Mouse (Mus musculus): ENCODE measurements around the gene Gm1673.
"Not testable (repeated sequence)": the region's sequence is repeated elsewhere in the genome, so short reads cannot be mapped to it uniquely, and the experiment has no call there.

Gm1673 gene

DNA sequence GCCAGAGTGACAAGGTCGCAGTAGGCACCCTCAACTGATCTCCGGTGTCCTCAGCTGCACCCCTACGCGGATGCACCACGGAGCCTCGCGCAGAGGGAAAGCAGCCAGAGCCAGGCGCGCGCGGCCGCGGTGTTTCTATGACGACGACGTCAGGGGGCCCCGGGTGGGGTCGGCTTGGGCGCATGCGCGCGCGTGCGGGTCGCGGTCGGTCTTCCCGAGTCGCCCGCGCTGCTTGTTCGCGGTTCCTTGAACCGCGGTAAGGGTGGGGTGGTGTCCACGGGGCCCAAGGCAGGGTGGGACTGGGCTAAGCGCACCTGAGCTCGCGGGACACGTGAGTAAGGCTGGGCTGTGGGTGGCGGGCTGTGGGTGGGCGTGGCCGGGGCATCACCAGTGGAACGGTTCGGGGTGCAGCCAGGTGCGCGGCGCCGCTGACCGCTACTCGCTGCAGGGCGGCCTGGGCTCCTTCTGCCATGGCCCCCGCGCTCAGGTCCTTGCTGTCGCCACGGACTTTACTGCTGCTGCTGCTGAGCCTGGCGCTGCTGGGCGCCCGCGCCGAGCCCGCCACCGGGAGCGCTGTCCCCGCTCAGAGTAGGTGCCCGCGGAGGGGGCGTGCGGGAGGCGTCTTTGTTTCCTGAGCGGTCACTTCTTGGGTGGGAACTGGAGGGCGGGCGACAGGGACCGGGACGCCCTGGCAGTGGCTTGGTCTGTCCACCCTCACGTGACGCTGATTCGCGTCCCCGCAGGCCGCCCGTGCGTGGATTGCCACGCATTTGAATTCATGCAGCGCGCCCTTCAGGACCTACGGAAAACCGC, at the start of gene Gm1673:
Gene Gm1673 (plus strand): TSS at position 125 of the 813 bp plus-strand sequence.
- ATAC-seq (ENCODE audit: insufficient number of reproducible peaks, low FRiP score, low TSS enrichment), result peak; percentile 81

GRCm38 (mm10) chr5:33934081-33934480, 49.2 kb upstream of the Gm1673 start:
- ATAC-seq (ENCODE audit: insufficient number of reproducible peaks, low FRiP score, low TSS enrichment), result no peak

GRCm38 (mm10) chr5:33934877-33935276, 48.4 kb upstream of the Gm1673 start:
- no peak for ATAC-seq (ENCODE audit: insufficient number of reproducible peaks, low FRiP score, low TSS enrichment)

DNA sequence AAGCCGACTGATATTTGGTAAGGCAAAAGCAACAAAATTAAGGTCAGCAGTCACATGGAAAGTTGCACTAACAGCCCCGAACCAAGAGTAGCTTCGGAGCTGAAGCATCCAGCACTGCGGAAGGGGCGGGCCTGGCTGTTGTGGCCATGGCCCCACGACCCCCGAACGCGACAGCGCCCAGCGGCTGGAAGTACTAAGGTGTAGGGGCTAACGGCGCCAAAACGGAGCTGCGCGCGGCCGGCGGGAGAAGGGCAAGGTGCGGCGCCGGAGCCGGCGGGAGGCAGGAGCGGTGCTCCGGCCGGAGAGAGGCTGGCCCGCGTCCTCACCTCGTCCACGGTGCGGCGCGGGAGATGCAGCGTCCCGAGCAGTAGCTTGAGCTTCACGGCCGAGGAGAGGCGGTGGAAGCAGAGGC, 47.5 kb upstream of the Gm1673 start:
- no peak for ATAC-seq (ENCODE audit: insufficient number of reproducible peaks, low FRiP score, low TSS enrichment)

DNA sequence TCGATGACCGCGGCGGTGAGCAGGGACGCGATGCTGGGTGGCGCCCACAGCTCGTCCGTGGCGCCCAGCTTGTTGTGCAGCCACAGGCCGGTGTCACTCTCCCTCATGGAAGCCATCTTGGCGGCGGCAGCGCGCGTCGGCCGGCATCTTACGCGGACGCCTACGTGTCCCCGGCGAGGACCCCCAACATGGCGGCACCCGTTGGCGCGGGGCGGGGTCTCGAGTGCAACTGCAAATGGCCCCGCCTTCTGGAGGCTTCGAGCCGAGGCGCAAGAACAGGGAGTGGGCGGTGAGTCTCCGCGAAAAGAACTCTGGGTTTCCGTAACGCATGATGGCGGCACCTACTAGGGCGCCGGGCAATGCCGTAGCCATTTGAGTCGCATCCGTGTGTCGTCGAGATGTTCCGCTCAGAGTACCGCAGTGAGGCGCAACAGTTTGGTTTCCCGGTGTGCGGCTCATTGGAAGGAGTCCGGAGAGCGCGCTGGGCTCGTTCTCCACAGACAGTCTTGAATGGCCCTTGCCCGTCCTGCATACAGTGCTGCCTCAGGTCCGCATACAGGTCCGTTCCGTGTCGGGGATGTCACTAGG, 47.0 kb upstream of the Gm1673 start, which contains the start of gene Nelfa:
Gene Nelfa (minus strand): TSS at position 294 of the 588 bp plus-strand sequence.
- peak; percentile 97 for ATAC-seq (ENCODE audit: insufficient number of reproducible peaks, low FRiP score, low TSS enrichment)

- ATAC-seq (ENCODE audit: insufficient number of reproducible peaks, low FRiP score, low TSS enrichment), result no peak
Observed at GRCm38 (mm10) chr5:33937230-33937629, 46.0 kb upstream of the Gm1673 start.

GRCm38 (mm10) chr5:33938448-33938847, 44.8 kb upstream of the Gm1673 start:
- ATAC-seq (ENCODE audit: insufficient number of reproducible peaks, low FRiP score, low TSS enrichment), result no peak

DNA sequence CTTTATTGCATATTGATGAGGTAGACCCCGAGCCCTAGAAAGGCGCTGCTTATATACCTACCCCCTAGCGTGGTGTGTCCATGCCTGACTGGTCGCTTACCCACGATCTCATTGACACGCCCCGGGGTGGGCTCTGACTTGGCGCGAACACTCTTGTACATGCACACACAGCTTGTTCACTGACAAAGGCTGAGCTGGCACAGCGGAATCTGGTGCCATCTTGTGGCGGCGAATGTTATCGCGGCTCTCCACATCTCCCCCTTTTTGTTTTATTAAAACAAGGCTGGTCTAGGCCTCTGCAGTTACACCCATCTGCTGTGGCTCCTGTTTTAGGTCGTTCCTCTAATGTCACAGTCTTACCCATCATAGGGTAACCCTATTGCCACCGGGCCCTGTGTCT, 36.2 kb upstream of the Gm1673 start:
- ATAC-seq (ENCODE audit: insufficient number of reproducible peaks, low FRiP score, low TSS enrichment), result not testable (repeated sequence)

DNA sequence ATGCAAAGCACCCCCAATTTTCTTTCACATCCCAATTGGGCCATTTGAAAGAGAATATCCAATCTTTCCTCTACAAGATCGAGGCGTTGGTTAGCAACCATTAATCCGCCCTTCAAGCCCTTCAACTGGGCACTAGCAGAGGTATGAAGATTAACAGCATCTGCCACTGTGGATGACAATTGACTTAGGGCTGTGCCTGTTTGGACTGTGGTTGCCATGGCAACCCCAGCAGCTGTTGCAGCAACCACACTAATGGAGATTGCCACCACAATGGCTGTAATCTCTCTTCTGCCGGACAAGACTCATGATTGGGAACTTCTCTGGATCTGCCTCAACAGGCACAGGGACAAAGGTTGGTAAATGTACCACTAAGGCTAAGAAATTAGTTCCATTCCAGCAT, 34.9 kb upstream of the Gm1673 start:
- ATAC-seq (ENCODE audit: insufficient number of reproducible peaks, low FRiP score, low TSS enrichment), result no peak

DNA sequence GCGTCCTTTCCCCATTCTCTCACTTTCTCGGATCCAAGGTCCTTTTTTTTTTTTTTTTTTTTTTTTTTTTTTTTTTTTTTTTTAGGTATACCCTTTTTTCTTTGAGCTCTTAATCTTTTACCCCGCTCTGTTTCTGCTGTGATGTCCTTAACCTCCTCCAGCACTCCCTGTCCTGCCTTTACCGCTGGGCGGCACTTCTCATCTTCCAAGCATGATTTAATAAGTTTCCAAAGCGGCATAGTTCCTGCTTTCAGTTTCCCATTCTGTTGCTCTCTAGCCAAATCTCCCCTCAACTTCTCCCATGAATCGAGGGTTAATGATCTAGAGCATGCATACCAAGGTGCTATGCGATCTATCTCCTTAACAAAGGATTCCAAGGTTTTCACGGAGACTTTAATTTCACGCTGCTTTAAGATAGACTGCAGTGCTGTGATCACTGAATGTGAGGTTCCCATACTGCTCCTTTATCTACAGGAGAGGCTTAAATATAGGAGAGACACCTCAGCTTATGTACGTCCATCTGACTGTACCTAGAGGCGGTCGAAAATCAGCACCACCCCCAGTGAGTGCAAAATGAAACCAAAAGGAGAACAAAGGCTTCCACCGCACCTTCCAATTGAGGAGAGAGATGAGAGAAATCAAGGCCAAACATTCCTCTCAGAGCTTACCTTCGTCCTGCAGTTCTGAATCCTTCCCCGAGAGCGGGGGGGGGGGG, 29.6 kb upstream of the Gm1673 start:
- ATAC-seq (ENCODE audit: insufficient number of reproducible peaks, low FRiP score, low TSS enrichment), result peak; percentile 40; the same call in 1 of the 2 replicates

DNA sequence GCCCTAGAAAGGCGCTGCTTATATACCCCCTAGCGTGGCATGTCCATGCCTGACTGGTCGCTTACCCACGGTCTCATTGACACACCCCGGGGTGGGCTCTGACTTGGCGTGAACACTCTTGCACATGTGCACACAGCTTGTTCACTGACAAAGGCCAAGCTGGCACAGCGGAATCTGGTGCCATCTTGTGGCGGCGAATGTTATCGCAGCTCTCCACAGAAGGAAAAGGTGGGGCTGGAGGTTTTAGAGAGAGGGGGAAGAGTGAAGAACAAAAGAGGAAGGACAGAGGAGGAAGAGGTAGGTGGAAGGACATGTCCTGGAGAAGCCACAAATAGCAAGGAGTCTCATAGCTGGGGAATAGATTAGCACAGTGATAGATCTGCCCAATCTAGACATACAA, 28.9 kb upstream of the Gm1673 start:
- ATAC-seq (ENCODE audit: insufficient number of reproducible peaks, low FRiP score, low TSS enrichment), result peak; percentile 78

- no peak for ATAC-seq (ENCODE audit: insufficient number of reproducible peaks, low FRiP score, low TSS enrichment)
Observed at GRCm38 (mm10) chr5:33955868-33956267, 27.4 kb upstream of the Gm1673 start.

GRCm38 (mm10) chr5:33959382-33959781, 23.9 kb upstream of the Gm1673 start:
- no peak for ATAC-seq (ENCODE audit: insufficient number of reproducible peaks, low FRiP score, low TSS enrichment)

GRCm38 (mm10) chr5:33974736-33975135, 8.5 kb upstream of the Gm1673 start:
- ATAC-seq (ENCODE audit: insufficient number of reproducible peaks, low FRiP score, low TSS enrichment), result no peak

GRCm38 (mm10) chr5:33976267-33976666, 7.0 kb upstream of the Gm1673 start:
- ATAC-seq (ENCODE audit: insufficient number of reproducible peaks, low FRiP score, low TSS enrichment), result no peak

DNA sequence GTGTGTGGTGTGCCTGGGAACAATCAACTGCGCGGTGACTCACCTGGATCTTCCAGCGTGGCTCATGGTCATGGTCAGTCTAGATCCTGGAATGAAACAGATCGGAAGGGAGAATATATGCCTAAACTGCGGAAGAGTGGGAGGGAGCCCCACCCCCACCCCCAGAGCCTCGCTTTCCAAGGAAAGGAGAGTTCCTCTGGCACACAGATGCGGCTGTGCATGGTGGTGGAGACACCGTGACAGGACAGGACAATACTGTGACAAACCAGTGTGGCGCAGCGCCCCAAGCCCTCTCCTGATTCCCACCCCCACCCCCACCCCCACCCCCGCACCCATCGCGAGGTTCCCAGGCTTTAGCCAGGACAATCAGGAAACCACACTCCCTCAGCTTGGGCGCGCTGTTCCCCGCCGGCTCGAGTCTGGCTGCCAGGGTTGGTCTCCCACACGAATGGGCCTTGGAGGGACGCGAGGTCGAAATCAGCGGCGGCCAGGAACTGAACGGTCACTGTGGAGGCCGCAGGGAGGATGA, 438 bp upstream of the Gm1673 start:
- no peak for ATAC-seq (ENCODE audit: insufficient number of reproducible peaks, low FRiP score, low TSS enrichment)

DNA sequence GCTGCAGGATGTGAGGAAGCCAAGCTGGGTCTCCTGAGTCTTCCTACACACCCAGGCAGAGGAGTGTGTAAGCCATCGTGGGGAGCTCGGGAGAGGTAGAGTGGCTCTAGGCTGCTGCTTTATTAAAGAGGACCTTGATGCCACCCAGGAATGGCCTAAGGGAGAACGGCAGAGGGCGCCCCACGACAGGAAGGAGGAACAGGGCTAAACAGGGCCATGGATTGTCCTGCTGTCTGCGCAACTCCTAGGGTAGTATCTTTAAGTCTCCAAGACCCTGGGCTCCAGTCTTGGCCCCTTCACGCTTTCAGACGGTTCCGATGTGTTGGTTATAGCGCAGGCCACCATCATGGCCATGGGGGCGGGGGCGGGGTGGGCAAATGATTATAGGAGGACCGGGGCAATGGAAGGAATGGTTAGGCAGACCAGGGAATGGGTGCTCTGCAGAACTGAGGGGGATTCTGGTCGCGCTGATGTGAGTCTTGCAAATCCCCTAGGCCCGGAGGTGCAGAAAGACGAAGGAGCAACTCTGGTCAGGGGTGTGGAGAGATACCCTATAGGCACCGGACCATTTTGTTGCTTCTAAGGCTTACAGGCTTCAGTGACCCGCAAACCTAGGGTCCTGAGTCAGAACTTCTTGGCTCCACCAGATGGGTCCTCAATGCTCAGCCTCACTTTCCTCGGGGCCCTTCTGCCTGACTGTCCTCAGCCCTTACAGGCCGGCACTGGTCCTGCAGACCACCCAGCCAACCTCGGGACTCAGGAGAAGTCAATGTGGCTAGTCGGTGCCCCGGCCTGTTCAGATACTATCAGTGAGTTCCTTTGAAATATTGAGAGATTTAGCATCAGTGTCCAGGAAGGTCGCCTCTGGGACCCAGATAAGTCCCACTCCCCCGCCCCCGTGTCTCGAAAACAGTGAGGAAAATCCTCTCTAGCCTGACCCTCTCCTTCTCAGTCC, 11.7 kb downstream of the Gm1673 start:
- 0 out of 2 replicates have a peak, but pooled peaks have one; percentile 27 for ATAC-seq (ENCODE audit: insufficient number of reproducible peaks, low FRiP score, low TSS enrichment)

DNA sequence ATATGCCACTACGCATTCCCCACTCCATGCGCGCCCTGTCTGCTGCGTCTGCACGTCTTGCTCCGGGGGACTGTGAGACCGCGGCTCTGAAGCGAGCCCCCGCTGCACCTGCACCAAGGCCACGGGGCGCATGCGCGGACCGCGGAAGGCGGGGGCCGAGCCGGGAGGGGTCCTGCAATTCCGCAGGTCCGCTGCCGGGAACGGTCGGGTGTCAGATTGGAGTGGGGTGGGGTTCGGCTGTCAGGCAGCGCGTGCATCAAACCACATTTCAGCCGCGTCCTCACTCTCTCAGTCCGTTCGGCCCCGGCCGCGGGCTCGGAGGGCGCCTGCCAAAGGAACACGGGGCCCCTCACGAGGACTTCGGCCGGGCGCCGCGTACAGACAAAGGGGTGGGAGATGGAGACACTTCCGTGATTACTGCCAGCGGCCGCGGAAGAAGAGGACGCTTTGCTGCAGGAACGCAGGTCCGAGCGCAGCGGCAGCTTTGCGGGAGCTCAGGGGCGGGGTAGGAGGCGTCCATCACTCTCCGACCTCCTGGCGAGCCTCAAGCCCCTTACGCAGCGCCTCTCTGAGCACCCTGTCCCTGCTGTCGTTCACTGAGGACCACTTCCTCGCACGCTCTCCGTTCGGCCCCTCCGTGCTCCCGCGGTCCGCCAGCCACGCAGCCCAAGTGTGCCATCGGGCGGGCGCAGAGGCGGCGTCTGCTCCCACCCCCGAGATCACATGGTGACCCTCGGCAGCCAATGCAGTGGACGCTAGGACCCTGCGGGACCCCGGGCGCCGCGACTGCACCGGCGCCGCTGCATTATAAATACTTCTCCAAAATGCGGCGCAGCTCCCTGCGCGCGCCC, 12.8 kb downstream of the Gm1673 start, which contains the start of gene Nat8l:
Gene Nat8l (plus strand): TSS at position 142 of the 851 bp plus-strand sequence.
- ATAC-seq (ENCODE audit: insufficient number of reproducible peaks, low FRiP score, low TSS enrichment), result peak; percentile 75

DNA sequence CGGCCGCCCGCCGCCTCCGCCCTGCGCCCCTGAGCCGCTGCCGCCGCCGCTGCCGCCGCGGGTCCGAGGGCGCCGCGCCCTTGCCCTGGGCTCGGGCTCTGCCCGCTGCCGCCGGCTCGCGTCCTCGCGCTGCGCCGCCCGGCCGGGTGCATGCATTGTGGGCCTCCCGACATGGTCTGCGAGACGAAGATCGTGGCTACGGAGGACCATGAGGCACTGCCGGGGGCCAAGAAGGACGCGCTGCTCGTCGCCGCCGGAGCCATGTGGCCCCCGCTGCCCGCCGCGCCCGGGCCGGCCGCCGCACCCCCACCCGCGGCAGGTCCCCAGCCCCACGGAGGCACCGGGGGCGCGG, 13.4 kb downstream of the Gm1673 start:
- ATAC-seq (ENCODE audit: insufficient number of reproducible peaks, low FRiP score, low TSS enrichment), result peak; percentile 27; the same call in 1 of the 2 replicates

All from cerebellum, adult (tissue).